Mouse (Mus musculus): Measurements from ENCODE around the gene Tfg.

DNA sequence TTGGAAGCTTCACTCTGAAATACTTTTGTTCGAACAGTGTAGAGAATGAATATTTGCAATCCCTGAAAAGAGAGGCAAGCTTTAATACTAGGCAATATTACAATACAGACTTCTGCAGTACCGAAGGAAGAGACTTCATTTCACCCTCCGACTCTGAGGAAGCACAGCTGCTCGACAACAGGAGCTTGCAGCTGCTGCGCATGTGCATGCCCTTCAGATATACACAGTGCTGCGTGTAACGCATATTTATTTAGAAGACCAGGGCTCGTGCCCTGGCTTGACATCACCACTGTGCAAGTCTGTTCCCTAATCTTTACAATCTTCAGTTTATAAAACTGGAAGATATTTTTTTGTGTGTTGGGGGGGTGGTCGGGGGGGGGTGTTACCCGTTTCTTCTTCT is 7.7 kb upstream of the Tfg start:
- TF ChIP-seq EP300 (IDR thresholded peaks at IDR 0.05; ENCODE audit: low read depth) = no peak
- TF ChIP-seq CTCF (IDR thresholded peaks at IDR 0.05; ENCODE audit: low read depth) = no peak
